Mouse (Mus musculus) MEL (cell line): ENCODE results near the gene Pld5.

Experiments
- CHD1 ChIP-seq: IDR thresholded peaks from 2 replicates; pipeline ENCODE4 v1.6.1; 2012; ENCODE audit warnings: low read depth, mild to moderate bottlenecking, inconsistent platforms, low read length, improper control_type of control experiment
- CHD2 ChIP-seq: IDR thresholded peaks from 2 replicates; pipeline ENCODE4 v1.6.1; 2011; ENCODE audit warnings: low read length, improper control_type of control experiment
- CTCF ChIP-seq, 3 experiments: IDR thresholded peaks in 2 of 3; conservative IDR thresholded peaks in 1 of 3; 2 replicates each; pipeline ENCODE4 v1.5.1; 2011 to 2012; ENCODE audit warnings: low read length in 3 of 3, low read depth in 2 of 3, mild to moderate bottlenecking in 2 of 3, improper control_type of control experiment in 1 of 3, inconsistent platforms in 1 of 3, mixed read lengths in 1 of 3, moderate library complexity in 1 of 3; ENCODE audit not compliant: control insufficient read depth in 1 of 3, insufficient read depth in 1 of 3, poor library complexity in 1 of 3, severe bottlenecking in 1 of 3
- EP300 ChIP-seq, 2 experiments: IDR thresholded peaks; 2 replicates each; pipeline ENCODE4 v1.6.1; 2011; ENCODE audit warnings: improper control_type of control experiment in 2 of 2, low read length in 2 of 2, low read depth in 1 of 2, mild to moderate bottlenecking in 1 of 2
- ETS1 ChIP-seq: IDR thresholded peaks from 2 replicates; pipeline ENCODE4 v1.6.1; 2012; ENCODE audit warnings: low read depth, mild to moderate bottlenecking, inconsistent platforms, low read length, improper control_type of control experiment, moderate library complexity
- POLR2A ChIP-seq, 2 experiments: IDR thresholded peaks; 2 replicates each; pipeline ENCODE4 v1.6.1; 2011 to 2012; ENCODE audit warnings: low read length in 2 of 2, mild to moderate bottlenecking in 2 of 2, control low read depth in 1 of 2, improper control_type of control experiment in 1 of 2, low read depth in 1 of 2, moderate library complexity in 1 of 2; ENCODE audit not compliant: control insufficient read depth in 1 of 2, insufficient read depth in 1 of 2, poor library complexity in 1 of 2
- TAL1 ChIP-seq: IDR thresholded peaks from 2 replicates; pipeline ENCODE4 v1.6.1; 2012; ENCODE audit warnings: mild to moderate bottlenecking, inconsistent platforms, low read length, moderate library complexity, mixed read lengths
- UBTF ChIP-seq: IDR thresholded peaks from 2 replicates; pipeline ENCODE4 v1.6.1; 2012; ENCODE audit warnings: low read depth, mild to moderate bottlenecking, inconsistent platforms, low read length, improper control_type of control experiment, moderate library complexity, borderline replicate concordance; ENCODE audit not compliant: insufficient read depth
- ZNF384 ChIP-seq: IDR thresholded peaks from 2 replicates; pipeline ENCODE4 v1.6.1; 2012; ENCODE audit warnings: low read depth, mild to moderate bottlenecking, inconsistent platforms, low read length, improper control_type of control experiment

GRCm38 (mm10) chr1:176011535-176011934 is 263.6 kb downstream of the Pld5 start:
- no peak for TF ChIP-seq CTCF (IDR thresholded peaks at IDR 0.05 in 2 of 3, conservative IDR thresholded peaks at IDR 0.05 in 1 of 3; ENCODE audit: control insufficient read depth in 1 of 3, insufficient read depth in 1 of 3, low read depth in 2 of 3, low read length in 3 of 3, poor library complexity in 1 of 3, severe bottlenecking in 1 of 3)
- no peak for TF ChIP-seq POLR2A (IDR thresholded peaks at IDR 0.05; ENCODE audit: control insufficient read depth in 1 of 2, insufficient read depth in 1 of 2, low read depth in 1 of 2, low read length in 2 of 2, poor library complexity in 1 of 2)
- no peak for TF ChIP-seq TAL1
- no peak for TF ChIP-seq ZNF384
- no peak for TF ChIP-seq CHD2
- TF ChIP-seq UBTF, result no peak
- TF ChIP-seq CHD1, result no peak
- TF ChIP-seq EP300 (IDR thresholded peaks at IDR 0.05; ENCODE audit: low read depth in 1 of 2, low read length in 2 of 2), result no peak
- no peak for TF ChIP-seq ETS1
